Mouse (Mus musculus) intestine, postnatal 0 days (tissue): ENCODE measurements around the gene Ube2q1. TPM values are rescaled to one million over a fixed set of nuclear protein-coding genes. Genes with fewer than 3 reads are reported as not detected.

ENCODE experiments used
- ATAC-seq: fragments of 200-750 bp; cut with Nextera tagmentation; 2 replicates; pipeline ENCODE4 v1.8.0; 2017; ENCODE audit warnings: mild to moderate bottlenecking, moderate TSS enrichment, moderate library complexity
- H3K27ac ChIP-seq: fragments of 300-500 bp; sonication (generic); 2 replicates; pipeline ENCODE4 v1.5.1; 2014; ENCODE audit warnings: mild to moderate bottlenecking, low read depth, low read length, moderate library complexity
- H3K27me3 ChIP-seq: fragments of 300-500 bp; sonication (generic); replicated peaks from 2 replicates; pipeline ENCODE4 v1.6.1; 2014; ENCODE audit warnings: low read length, mixed read lengths; ENCODE audit not compliant: control insufficient read depth, insufficient read depth
- H3K36me3 ChIP-seq: fragments of 300-500 bp; sonication (generic); 2 replicates; pipeline ENCODE4 v1.6.1; 2014; ENCODE audit warnings: mild to moderate bottlenecking, moderate library complexity; ENCODE audit not compliant: control insufficient read depth, insufficient read depth
- H3K4me1 ChIP-seq: fragments of 300-500 bp; sonication (generic); replicated peaks from 2 replicates; pipeline ENCODE4 v1.6.1; 2014; ENCODE audit warnings: antibody characterized with exemption, low read length, mixed read lengths; ENCODE audit not compliant: control insufficient read depth, insufficient read depth
- H3K4me2 ChIP-seq: fragments of 300-500 bp; sonication (generic); replicated peaks from 2 replicates; pipeline ENCODE4 v1.6.1; 2014; ENCODE audit warnings: low read depth, mild to moderate bottlenecking, moderate library complexity
- H3K4me3 ChIP-seq: fragments of 300-500 bp; sonication (generic); 2 replicates; pipeline ENCODE4 v1.5.1; 2014; ENCODE audit warnings: low read depth, low read length
- H3K9ac ChIP-seq: fragments of 300-500 bp; sonication (generic); 2 replicates; pipeline ENCODE4 v1.6.1; 2014; ENCODE audit warnings: mild to moderate bottlenecking, low read depth, low read length
- H3K9me3 ChIP-seq: fragments of 300-500 bp; sonication (generic); 2 replicates; pipeline ENCODE4 v1.6.1; 2016; ENCODE audit warnings: mixed run types; ENCODE audit not compliant: control insufficient read depth
- CTCF ChIP-seq: sonication (generic); IDR thresholded peaks from 2 replicates; pipeline ENCODE4 v1.5.1; 2016; ENCODE audit warnings: low read depth, mild to moderate bottlenecking, control low read depth, antibody characterized with exemption, moderate library complexity
- WGBS: fragments of 180-500 bp; shearing (Covaris S2); extraction: QIAGEN DNeasy Blood & Tissue Kit; methylation state at CpG from one replicate; pipeline ENCODE4 v1.1.7; 2014; 5-methylcytosine and 5-hydroxymethylcytosine counted together
- polyA plus RNA-seq: library from polyadenylated mRNA; unstranded; fragments of >200 nt; fragmentation: Nextera tagmentation; extraction: Ambion mirVana; gene quantifications from 2 replicates; pipeline ENCODE4 v1.2.1, GENCODE M21; 2015

Ube2q1 gene
- polyA plus RNA-seq, 1 experiment from 2014 or later: 22.1 TPM

GRCm38 (mm10) chr3:89805179-89805578 lies 31.8 kb downstream of the Ube2q1 start:
- no peak for TF ChIP-seq CTCF
- no peak for ATAC-seq
- Histone ChIP-seq H3K4me3 (no peak overlapping the region), H3K9ac (no peak overlapping the region), H3K27me3 (no peaks in the 10 kb centered on the region), H3K4me2 (no peak overlapping the region), H3K9me3 (no peaks in the 10 kb centered on the region), H3K36me3 (no peaks in the 10 kb centered on the region), H3K27ac (no peak overlapping the region), H3K4me1 (no peaks in the 10 kb centered on the region; the same call in 1 of the 2 replicates)
- 70% methylated on average over 4 of the region's 4 CpGs for WGBS

- Histone ChIP-seq H3K27me3 (no peaks in the 10 kb centered on the region), H3K4me2 (no peak overlapping the region), H3K36me3 (no peaks in the 10 kb centered on the region), H3K4me3 (no peak overlapping the region), H3K9me3 (no peaks in the 10 kb centered on the region), H3K4me1 (no peaks in the 10 kb centered on the region; the same call in 1 of the 2 replicates), H3K27ac (no peak overlapping the region), H3K9ac (no peak overlapping the region)
- 97% methylated on average over 2 of the region's 2 CpGs for WGBS
- TF ChIP-seq CTCF: peak; percentile 49
- no peak for ATAC-seq
Measured at GRCm38 (mm10) chr3:89806751-89807150, 33.3 kb downstream of the Ube2q1 start.

- WGBS: 92% methylated on average over 3 of the region's 3 CpGs
Measured at GRCm38 (mm10) chr3:89807171-89807570, 33.8 kb downstream of the Ube2q1 start.

GRCm38 (mm10) chr3:89807881-89808280 lies 34.5 kb downstream of the Ube2q1 start:
- WGBS: 54% methylated on average over 5 of the region's 5 CpGs
- Histone ChIP-seq H3K9me3 (no peaks in the 10 kb centered on the region), H3K4me1 (no peaks in the 10 kb centered on the region), H3K9ac (no peak overlapping the region), H3K4me3 (no peak overlapping the region), H3K27ac (no peak overlapping the region), H3K4me2 (no peak overlapping the region), H3K27me3 (no peaks in the 10 kb centered on the region; the same call in 1 of the 2 replicates), H3K36me3 (no peaks in the 10 kb centered on the region)
- TF ChIP-seq CTCF: no peak
- ATAC-seq: peak; percentile 47; the same call in 1 of the 2 replicates

More at GRCm38 (mm10) chr3:89807171-89807570, 33.8 kb downstream of the Ube2q1 start:
- Histone ChIP-seq H3K4me3 (no peak overlapping the region), H3K9ac (no peak overlapping the region), H3K4me2 (no peak overlapping the region), H3K27me3 (no peaks in the 10 kb centered on the region; the same call in 1 of the 2 replicates), H3K9me3 (no peaks in the 10 kb centered on the region), H3K27ac (no peak overlapping the region), H3K4me1 (no peaks in the 10 kb centered on the region), H3K36me3 (no peaks in the 10 kb centered on the region)
- no peak for TF ChIP-seq CTCF
- no peak for ATAC-seq

- H3K27ac ChIP-seq: no peak overlapping the region
- no peaks in the 10 kb centered on the region for H3K36me3 ChIP-seq
- H3K9me3 ChIP-seq: no peaks in the 10 kb centered on the region
- no peak for TF ChIP-seq CTCF
- no peaks in the 10 kb centered on the region; the same call in 1 of the 2 replicates for H3K27me3 ChIP-seq
- no peak overlapping the region for H3K4me2 ChIP-seq
- WGBS: 36% methylated on average over 9 of the region's 9 CpGs
- ATAC-seq: no peak
- no peaks in the 10 kb centered on the region for H3K4me1 ChIP-seq
- H3K4me3 ChIP-seq: no peak overlapping the region
- no peak overlapping the region for H3K9ac ChIP-seq
Measured at GRCm38 (mm10) chr3:89808638-89809037, 35.2 kb downstream of the Ube2q1 start.

- TF ChIP-seq CTCF: peak; percentile 56
- no peaks in the 10 kb centered on the region for H3K36me3 ChIP-seq
- no peaks in the 10 kb centered on the region for H3K4me1 ChIP-seq
- no peaks in the 10 kb centered on the region; the same call in 1 of the 2 replicates for H3K27me3 ChIP-seq
- ATAC-seq: no peak
- no peak overlapping the region for H3K27ac ChIP-seq
- H3K4me3 ChIP-seq: no peak overlapping the region
- H3K9me3 ChIP-seq: no peaks in the 10 kb centered on the region
- no peak overlapping the region for H3K9ac ChIP-seq
- no peak overlapping the region for H3K4me2 ChIP-seq
Measured at GRCm38 (mm10) chr3:89810841-89811240, 37.4 kb downstream of the Ube2q1 start.

GRCm38 (mm10) chr3:89812166-89812565 lies 38.8 kb downstream of the Ube2q1 start:
- Histone ChIP-seq H3K36me3 (no peaks in the 10 kb centered on the region), H3K4me3 (no peak overlapping the region), H3K27me3 (no peaks in the 10 kb centered on the region; the same call in 1 of the 2 replicates), H3K4me2 (no peak overlapping the region), H3K27ac (no peak overlapping the region), H3K4me1 (no peaks in the 10 kb centered on the region), H3K9ac (no peak overlapping the region), H3K9me3 (no peaks in the 10 kb centered on the region)
- 77% methylated on average over 3 of the region's 3 CpGs for WGBS
- no peak for TF ChIP-seq CTCF
- ATAC-seq: no peak
